Mouse (Mus musculus) neural tube, embryonic 13.5 days (tissue): ENCODE data around the gene Ntrk1. TPM values are rescaled to one million over a fixed set of nuclear protein-coding genes. Genes with fewer than 3 reads are reported as not detected.

Experiments
- ATAC-seq: fragments of 200-750 bp; cut with Nextera tagmentation; 2 replicates; pipeline ENCODE4 v1.8.0; 2017; ENCODE audit warnings: low read depth, mild to moderate bottlenecking, moderate TSS enrichment, moderate library complexity
- H3K27ac ChIP-seq: fragments of 300-500 bp; sonication (generic); replicated peaks from 2 replicates; pipeline ENCODE4 v1.5.1; 2015; ENCODE audit warnings: moderate library complexity, mild to moderate bottlenecking, inconsistent platforms
- H3K27me3 ChIP-seq: fragments of 300-500 bp; sonication (generic); 2 replicates; pipeline ENCODE4 v1.6.1; 2015; ENCODE audit warnings: mild to moderate bottlenecking, inconsistent platforms
- H3K36me3 ChIP-seq: fragments of 300-500 bp; sonication (generic); 2 replicates; pipeline ENCODE4 v1.6.1; 2015; ENCODE audit warnings: mild to moderate bottlenecking, inconsistent platforms
- H3K4me1 ChIP-seq: fragments of 300-500 bp; sonication (generic); replicated peaks from 2 replicates; pipeline ENCODE4 v1.6.1; 2015; ENCODE audit warnings: inconsistent platforms
- H3K4me2 ChIP-seq: fragments of 300-500 bp; sonication (generic); 2 replicates; pipeline ENCODE4 v1.6.1; 2015; ENCODE audit warnings: inconsistent platforms, mild to moderate bottlenecking, moderate library complexity
- H3K4me3 ChIP-seq: fragments of 300-500 bp; sonication (generic); 2 replicates; pipeline ENCODE4 v1.5.1; 2015; ENCODE audit warnings: mild to moderate bottlenecking, inconsistent platforms
- H3K9ac ChIP-seq: fragments of 300-500 bp; sonication (generic); 2 replicates; pipeline ENCODE4 v1.6.1; 2015; ENCODE audit warnings: moderate library complexity, mild to moderate bottlenecking, inconsistent platforms
- H3K9me3 ChIP-seq: fragments of 300-500 bp; sonication (generic); 2 replicates; pipeline ENCODE4 v1.6.1; 2016; ENCODE audit warnings: inconsistent platforms
- WGBS: fragments of 180-500 bp; shearing (Covaris S2); methylation state at CpG from one replicate; pipeline ENCODE4 v1.1.7; 2015; 5-methylcytosine and 5-hydroxymethylcytosine counted together
- polyA plus RNA-seq: library from polyadenylated mRNA; unstranded; fragments of >200 nt; fragmentation: Nextera tagmentation; extraction: Ambion mirVana; gene quantifications from 2 replicates; pipeline ENCODE4 v1.2.1, GENCODE M21; 2015

Gene Ntrk1
- polyA plus RNA-seq, 1 experiment from 2014 or later = 314 TPM

- Histone ChIP-seq H3K4me3 (no peak overlapping the region), H3K9ac (no peak overlapping the region), H3K27me3 (peaks cover 2% of the 10 kb centered on the region; the same call in 1 of the 2 replicates), H3K9me3 (no peaks in the 10 kb centered on the region), H3K27ac (peak overlapping the region; percentile 46), H3K36me3 (no peaks in the 10 kb centered on the region), H3K4me1 (peaks cover 25% of the 10 kb centered on the region), H3K4me2 (no peak overlapping the region)
- ATAC-seq = no peak
- 78% methylated on average over 25 of the region's 25 CpGs for WGBS
Observed at GRCm38 (mm10) chr3:87783282-87784023, 11.5 kb downstream of the Ntrk1 start.

- WGBS = 24% methylated on average over 2 of the region's 2 CpGs
- Histone ChIP-seq H3K36me3 (no peaks in the 10 kb centered on the region), H3K4me2 (no peak overlapping the region), H3K27ac (peak overlapping the region; percentile 77), H3K9me3 (no peaks in the 10 kb centered on the region), H3K4me3 (no peak overlapping the region), H3K27me3 (peaks cover 6% of the 10 kb centered on the region; the same call in 1 of the 2 replicates), H3K4me1 (peaks cover 47% of the 10 kb centered on the region), H3K9ac (peak overlapping the region; percentile 43; the same call in 1 of the 2 replicates)
- no peak; the same call in 1 of the 2 replicates for ATAC-seq
Observed at GRCm38 (mm10) chr3:87779086-87779485, 15.9 kb downstream of the Ntrk1 start.

DNA sequence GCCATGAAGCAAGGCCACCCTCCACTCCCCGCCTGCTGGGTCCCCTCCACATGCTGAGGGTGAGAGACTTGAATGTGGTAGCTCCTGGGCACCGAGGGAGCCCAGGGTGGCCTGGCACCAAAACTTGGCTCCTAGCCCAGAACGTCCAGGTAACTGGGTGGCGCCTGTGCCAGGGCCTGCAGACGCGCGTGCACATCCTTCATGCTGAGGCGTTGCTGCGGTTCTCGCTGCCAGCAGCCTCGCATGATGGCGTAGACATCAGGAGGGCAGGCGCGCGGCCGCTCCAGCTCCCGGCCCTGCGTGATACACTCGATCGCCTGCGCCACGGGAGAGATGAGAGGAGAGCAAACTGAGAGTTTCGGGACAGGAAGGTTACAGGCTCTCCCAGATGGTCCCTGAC lies 16.7 kb downstream of the Ntrk1 start:
- peak; percentile 30; the same call in 1 of the 2 replicates for ATAC-seq
- 44% methylated on average over 23 of the region's 23 CpGs for WGBS

DNA sequence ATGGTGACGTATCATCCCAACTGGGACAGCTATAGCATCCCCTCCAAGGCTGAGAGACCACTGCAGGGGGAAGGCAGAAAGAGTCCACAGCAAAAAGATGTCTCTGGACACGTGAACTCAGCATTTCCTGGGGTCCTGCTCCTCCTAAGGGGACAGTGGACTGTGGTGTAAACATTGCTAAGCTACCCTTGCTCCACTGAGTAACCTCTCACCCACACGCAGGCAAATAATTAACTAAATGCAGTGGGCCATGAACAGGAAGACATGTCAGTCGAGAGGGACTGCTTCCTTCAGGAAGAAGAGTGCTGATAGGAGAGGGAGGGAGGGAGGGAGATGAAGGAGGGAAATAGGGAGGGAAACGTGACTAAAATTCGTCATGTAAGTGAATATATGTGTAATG lies 23.9 kb downstream of the Ntrk1 start:
- no peak overlapping the region for H3K27ac ChIP-seq
- no peaks in the 10 kb centered on the region for H3K36me3 ChIP-seq
- peaks cover 27% of the 10 kb centered on the region for H3K4me1 ChIP-seq
- no peak overlapping the region for H3K4me3 ChIP-seq
- ATAC-seq = no peak
- no peak overlapping the region for H3K9ac ChIP-seq
- 44% methylated on average over 6 of the region's 6 CpGs for WGBS
- H3K27me3 ChIP-seq = peaks cover 43% of the 10 kb centered on the region
- H3K4me2 ChIP-seq = no peak overlapping the region
- H3K9me3 ChIP-seq = no peaks in the 10 kb centered on the region

More for the DNA sequence above, 16.7 kb downstream of the Ntrk1 start:
- H3K4me1 ChIP-seq = peaks cover 44% of the 10 kb centered on the region
- peaks cover 6% of the 10 kb centered on the region; the same call in 1 of the 2 replicates for H3K27me3 ChIP-seq
- H3K4me2 ChIP-seq = peak overlapping the region; percentile 31
- H3K4me3 ChIP-seq = no peak overlapping the region
- peak overlapping the region; percentile 77 for H3K27ac ChIP-seq
- H3K9ac ChIP-seq = peak overlapping the region; percentile 43; the same call in 1 of the 2 replicates
- H3K9me3 ChIP-seq = no peaks in the 10 kb centered on the region
- no peaks in the 10 kb centered on the region for H3K36me3 ChIP-seq

GRCm38 (mm10) chr3:87770280-87770679 lies 24.7 kb downstream of the Ntrk1 start:
- H3K4me1 ChIP-seq = peaks cover 22% of the 10 kb centered on the region
- no peak overlapping the region for H3K9ac ChIP-seq
- no peak for ATAC-seq
- 0% methylated on average over 4 of the region's 4 CpGs for WGBS
- H3K27ac ChIP-seq = no peak overlapping the region
- H3K4me2 ChIP-seq = no peak overlapping the region
- no peaks in the 10 kb centered on the region for H3K36me3 ChIP-seq
- H3K4me3 ChIP-seq = no peak overlapping the region
- H3K27me3 ChIP-seq = peaks cover 50% of the 10 kb centered on the region
- H3K9me3 ChIP-seq = no peaks in the 10 kb centered on the region

DNA sequence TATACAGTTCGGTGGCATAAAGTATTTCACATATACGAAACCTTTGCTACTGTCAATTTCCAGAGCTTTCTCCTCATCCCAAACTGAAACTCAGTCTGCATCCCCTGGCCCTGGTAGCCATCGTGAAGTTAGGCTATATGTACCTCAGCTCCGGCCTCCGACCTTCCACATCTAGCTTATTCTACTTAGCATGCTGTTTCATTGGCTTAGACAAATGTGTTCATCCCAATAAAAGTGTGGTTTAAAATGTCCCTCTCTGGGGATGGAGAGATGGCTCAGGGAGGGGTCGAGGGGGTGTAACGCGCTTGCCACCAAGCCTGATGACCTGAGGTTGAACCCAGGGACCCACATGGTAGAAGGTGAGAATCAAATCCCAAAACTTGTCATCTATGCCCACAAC lies 25.5 kb downstream of the Ntrk1 start:
- H3K4me2 ChIP-seq = no peak overlapping the region
- H3K27me3 ChIP-seq = peaks cover 57% of the 10 kb centered on the region
- no peaks in the 10 kb centered on the region for H3K36me3 ChIP-seq
- no peak overlapping the region for H3K9ac ChIP-seq
- H3K9me3 ChIP-seq = no peaks in the 10 kb centered on the region
- ATAC-seq = no peak
- H3K4me3 ChIP-seq = no peak overlapping the region
- H3K27ac ChIP-seq = no peak overlapping the region
- H3K4me1 ChIP-seq = peaks cover 29% of the 10 kb centered on the region
- WGBS = 77% methylated on average over 8 of the region's 8 CpGs

GRCm38 (mm10) chr3:87768844-87769243 lies 26.1 kb downstream of the Ntrk1 start:
- Histone ChIP-seq H3K4me1 (peaks cover 34% of the 10 kb centered on the region), H3K27me3 (peaks cover 59% of the 10 kb centered on the region), H3K9me3 (no peaks in the 10 kb centered on the region), H3K36me3 (no peaks in the 10 kb centered on the region), H3K27ac (peak overlapping the region; percentile 46), H3K9ac (peak overlapping the region; percentile 61), H3K4me3 (peak overlapping the region; percentile 36), H3K4me2 (peak overlapping the region; percentile 49)
- no peak for ATAC-seq
- WGBS = 1% methylated on average over 36 of the region's 37 CpGs

GRCm38 (mm10) chr3:87768431-87768830 lies 26.5 kb downstream of the Ntrk1 start:
- WGBS = 52% methylated on average over 6 of the region's 6 CpGs
- Histone ChIP-seq H3K9me3 (no peaks in the 10 kb centered on the region), H3K4me1 (peaks cover 38% of the 10 kb centered on the region), H3K4me2 (peak overlapping the region; percentile 49), H3K27me3 (peaks cover 59% of the 10 kb centered on the region), H3K9ac (peak overlapping the region; percentile 61), H3K4me3 (peak overlapping the region; percentile 36), H3K27ac (peak overlapping the region; percentile 46), H3K36me3 (no peaks in the 10 kb centered on the region)
- no peak for ATAC-seq

GRCm38 (mm10) chr3:87767764-87768163 lies 27.2 kb downstream of the Ntrk1 start:
- Histone ChIP-seq H3K4me2 (peak overlapping the region; percentile 49), H3K9me3 (no peaks in the 10 kb centered on the region), H3K27me3 (peaks cover 59% of the 10 kb centered on the region), H3K36me3 (no peaks in the 10 kb centered on the region), H3K4me1 (peaks cover 40% of the 10 kb centered on the region), H3K27ac (peak overlapping the region; percentile 46; the same call in 1 of the 2 replicates), H3K9ac (peak overlapping the region; percentile 61), H3K4me3 (peak overlapping the region; percentile 36)
- 67% methylated on average over 8 of the region's 8 CpGs for WGBS
- no peak for ATAC-seq

DNA sequence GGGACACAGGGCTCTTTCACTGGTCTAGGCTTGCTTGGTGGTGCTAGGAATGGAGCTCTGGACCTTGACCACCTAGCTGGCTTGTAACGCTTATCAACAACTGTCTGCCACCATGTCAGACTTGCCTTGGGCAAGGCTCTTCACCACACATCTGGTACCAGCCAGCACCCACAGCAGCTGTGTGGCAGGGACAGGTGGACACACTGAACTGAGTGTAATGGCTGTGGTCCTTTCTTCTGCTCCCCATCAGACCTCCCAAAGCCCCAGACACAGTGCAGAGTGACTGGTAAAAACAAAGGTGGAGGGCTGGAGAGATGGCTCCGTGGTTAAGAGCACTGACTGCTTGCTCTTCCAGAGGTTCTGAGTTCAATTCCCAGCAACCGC lies 28.7 kb downstream of the Ntrk1 start:
- no peak overlapping the region for H3K4me3 ChIP-seq
- H3K27ac ChIP-seq = peak overlapping the region; percentile 67
- no peak for ATAC-seq
- no peaks in the 10 kb centered on the region for H3K9me3 ChIP-seq
- no peaks in the 10 kb centered on the region for H3K36me3 ChIP-seq
- WGBS = 87% methylated on average over 3 of the region's 3 CpGs
- no peak overlapping the region for H3K9ac ChIP-seq
- peaks cover 52% of the 10 kb centered on the region for H3K27me3 ChIP-seq
- 0 out of 2 replicates have a peak overlapping the region, but pooled peaks have one; percentile 39 for H3K4me2 ChIP-seq
- peaks cover 34% of the 10 kb centered on the region for H3K4me1 ChIP-seq

DNA sequence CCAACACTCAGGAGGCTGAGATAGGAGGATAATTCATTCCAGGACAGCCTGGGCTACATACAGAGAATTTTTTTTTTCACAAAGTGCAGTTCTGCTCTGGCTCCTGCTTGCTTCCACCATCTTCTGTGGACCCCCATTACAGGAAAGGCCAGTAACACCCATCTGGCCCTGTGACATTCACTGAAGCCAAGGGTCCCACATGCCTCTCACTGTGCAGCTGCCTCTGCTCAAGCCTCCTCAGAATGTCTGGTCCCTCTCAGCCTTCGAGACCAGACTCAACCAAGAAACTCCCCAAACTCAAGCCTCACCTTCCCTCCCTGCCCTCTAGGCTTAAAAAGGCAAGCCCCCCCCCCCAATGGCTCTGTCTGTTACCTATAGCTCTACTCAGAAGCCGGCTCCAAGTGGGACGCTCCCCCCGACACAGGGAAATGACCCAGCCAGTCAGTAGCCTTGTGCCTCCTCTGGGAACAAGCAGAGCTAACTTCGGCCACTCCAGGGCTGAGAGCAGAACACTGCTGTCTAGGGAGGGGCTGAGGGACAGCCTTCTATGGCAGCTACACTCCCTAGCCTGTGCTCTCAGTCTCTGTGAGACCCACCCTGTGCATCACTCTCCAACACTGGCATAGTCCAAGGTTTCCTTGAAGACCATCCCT lies 29.2 kb downstream of the Ntrk1 start:
- Histone ChIP-seq H3K4me3 (no peak overlapping the region), H3K36me3 (no peaks in the 10 kb centered on the region), H3K4me2 (peak overlapping the region; percentile 39; the same call in 1 of the 2 replicates), H3K9ac (peak overlapping the region; percentile 49; the same call in 1 of the 2 replicates), H3K9me3 (no peaks in the 10 kb centered on the region), H3K4me1 (peaks cover 30% of the 10 kb centered on the region), H3K27me3 (peaks cover 52% of the 10 kb centered on the region), H3K27ac (peak overlapping the region; percentile 67)
- no peak for ATAC-seq
- 71% methylated on average over 5 of the region's 5 CpGs for WGBS

GRCm38 (mm10) chr3:87765091-87765490 lies 29.9 kb downstream of the Ntrk1 start:
- H3K4me1 ChIP-seq = peaks cover 30% of the 10 kb centered on the region
- H3K9ac ChIP-seq = peak overlapping the region; percentile 49
- H3K4me3 ChIP-seq = no peak overlapping the region
- H3K36me3 ChIP-seq = no peaks in the 10 kb centered on the region
- H3K4me2 ChIP-seq = peak overlapping the region; percentile 39
- peaks cover 52% of the 10 kb centered on the region for H3K27me3 ChIP-seq
- 20% methylated on average over 10 of the region's 10 CpGs for WGBS
- peak overlapping the region; percentile 67 for H3K27ac ChIP-seq
- no peak for ATAC-seq
- no peaks in the 10 kb centered on the region for H3K9me3 ChIP-seq
